Mouse (Mus musculus): ENCODE measurements around the gene Cd38. TPM values are rescaled to one million over a fixed set of nuclear protein-coding genes. Genes with fewer than 3 reads are reported as not detected.

Cd38 gene
- polyA plus RNA-seq, 1 experiment from 2014 or later: 15.3 TPM

DNA sequence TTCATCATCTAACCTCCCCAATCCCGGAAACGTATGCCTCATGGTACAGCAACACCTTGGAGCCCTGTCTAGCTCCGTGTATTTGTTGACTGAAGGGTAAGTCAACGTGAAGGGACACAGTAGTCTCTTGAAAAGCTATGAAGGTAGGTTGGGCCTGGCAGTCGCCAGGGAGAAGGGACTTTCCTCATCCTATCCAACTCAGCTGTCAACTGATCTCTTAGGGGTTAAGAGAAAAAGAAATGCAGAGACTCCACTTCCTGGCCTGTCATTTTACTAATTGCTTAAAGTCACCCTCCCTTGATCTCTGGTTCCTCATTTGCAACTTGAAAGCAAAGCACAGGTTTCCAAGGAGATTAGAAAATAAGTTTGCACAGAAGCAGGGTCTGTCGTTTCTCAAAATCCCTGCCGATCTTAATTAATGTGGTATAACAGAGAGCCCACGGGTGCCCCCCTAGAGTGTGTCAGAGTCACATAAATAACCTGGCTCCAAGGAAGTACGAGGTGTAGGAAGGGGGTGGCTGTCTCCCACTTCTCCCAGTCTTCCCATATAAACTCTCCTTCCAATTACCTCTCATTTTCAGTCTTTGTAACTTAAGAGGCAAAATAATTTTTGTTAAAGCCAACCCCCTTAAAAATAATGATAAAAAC is 79.1 kb downstream of the Cd38 start:
- Histone ChIP-seq H3K9ac (ENCODE audit: low read depth, low read length) (no peak overlapping the region), H3K9me3 (replicated peaks; ENCODE audit: control insufficient read depth, low read length) (no peaks in the 10 kb centered on the region), H3K27me3 (ENCODE audit: control insufficient read depth, insufficient read depth, low read depth, low read length) (0 out of 2 replicates have a peak, but pooled peaks cover 2% of the 10 kb centered on the region), H3K36me3 (ENCODE audit: control insufficient read depth, insufficient read depth) (no peaks in the 10 kb centered on the region), H3K4me1 (ENCODE audit: control insufficient read depth, low read depth, low read length) (peaks cover 9% of the 10 kb centered on the region), H3K4me2 (ENCODE audit: low read depth, low read length) (peak overlapping the region; percentile 55), H3K27ac (ENCODE audit: low read length) (no peak overlapping the region), H3K4me3 (ENCODE audit: low read depth, low read length) (no peak overlapping the region; the same call in 1 of the 2 replicates)
- ATAC-seq (ENCODE audit: low read depth): no peak
- 27% methylated on average over 9 of the region's 9 CpGs for WGBS (ENCODE audit: insufficient replicate concordance)

DNA sequence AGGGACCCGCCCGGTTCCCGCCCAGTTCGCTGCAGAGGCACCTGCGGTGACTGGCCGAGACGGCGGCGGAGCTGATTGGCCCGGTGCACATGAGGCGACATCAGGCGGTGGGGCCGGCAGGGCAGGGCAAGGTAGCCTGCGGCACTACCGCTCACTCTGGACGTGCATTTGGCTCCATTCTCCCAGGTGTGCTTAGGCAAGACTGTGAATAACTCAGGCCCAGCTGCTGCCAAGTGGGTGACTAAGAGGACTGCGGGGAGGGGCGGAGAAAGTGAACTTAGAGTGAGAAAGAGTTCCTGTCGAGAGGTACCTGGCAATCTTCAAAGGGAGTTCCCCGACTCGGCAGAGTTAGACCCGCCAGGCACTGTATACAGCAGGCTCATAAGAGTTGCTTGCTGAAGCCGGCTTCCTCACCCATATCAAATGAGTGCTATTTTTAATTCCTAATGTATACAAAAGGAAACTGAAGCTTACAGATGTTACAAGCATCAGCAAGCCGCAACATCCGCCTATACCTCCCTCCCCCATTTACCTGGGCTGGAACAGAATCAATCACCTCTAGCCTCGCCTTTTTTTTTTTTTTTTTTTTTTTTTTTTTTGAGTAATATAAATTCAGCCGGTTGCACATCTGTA is 79.9 kb downstream of the Cd38 start:
- Histone ChIP-seq H3K9me3 (replicated peaks; ENCODE audit: control insufficient read depth, low read length) (no peaks in the 10 kb centered on the region), H3K36me3 (ENCODE audit: control insufficient read depth, insufficient read depth) (no peaks in the 10 kb centered on the region), H3K9ac (ENCODE audit: low read depth, low read length) (peak overlapping the region; percentile 28; the same call in 1 of the 2 replicates), H3K4me1 (ENCODE audit: control insufficient read depth, low read depth, low read length) (peaks cover 9% of the 10 kb centered on the region), H3K4me2 (ENCODE audit: low read depth, low read length) (peak overlapping the region; percentile 55), H3K27ac (ENCODE audit: low read length) (peak overlapping the region; percentile 55), H3K27me3 (ENCODE audit: control insufficient read depth, insufficient read depth, low read depth, low read length) (0 out of 2 replicates have a peak, but pooled peaks cover 2% of the 10 kb centered on the region), H3K4me3 (ENCODE audit: low read depth, low read length) (peak overlapping the region; percentile 42)
- WGBS (ENCODE audit: insufficient replicate concordance): under 1% methylated on average over 27 of the region's 27 CpGs
- peak; percentile 97 for ATAC-seq (ENCODE audit: low read depth)

DNA sequence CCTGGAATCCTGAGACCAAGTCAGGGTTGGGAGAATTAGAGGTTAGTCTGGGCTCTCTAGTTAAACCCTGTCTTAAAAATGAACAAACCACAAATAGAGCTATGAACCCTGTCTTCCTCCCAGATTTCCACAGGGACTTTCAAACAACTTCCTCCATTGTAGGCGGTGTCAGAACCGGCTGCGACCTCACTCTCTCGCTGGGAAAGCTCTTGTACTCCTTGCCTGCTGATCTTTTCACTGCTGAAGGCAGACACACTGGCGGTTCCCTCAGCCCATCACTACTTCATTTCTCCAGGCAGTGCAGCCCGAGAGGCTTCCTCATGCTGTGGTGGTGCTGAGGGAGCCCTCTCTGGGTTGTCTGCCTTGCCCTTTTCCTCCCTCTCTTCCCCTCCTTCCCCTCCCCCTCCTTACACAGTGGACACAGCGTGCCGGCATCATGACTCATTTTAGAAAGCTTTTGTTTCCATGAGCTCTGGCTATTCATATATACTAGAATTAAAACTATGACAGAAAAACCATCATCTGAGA is 80.5 kb downstream of the Cd38 start:
- Histone ChIP-seq H3K27me3 (ENCODE audit: control insufficient read depth, insufficient read depth, low read depth, low read length) (0 out of 2 replicates have a peak, but pooled peaks cover 2% of the 10 kb centered on the region), H3K27ac (ENCODE audit: low read length) (peak overlapping the region; percentile 55; the same call in 1 of the 2 replicates), H3K4me1 (ENCODE audit: control insufficient read depth, low read depth, low read length) (peaks cover 9% of the 10 kb centered on the region), H3K4me2 (ENCODE audit: low read depth, low read length) (peak overlapping the region; percentile 55), H3K9ac (ENCODE audit: low read depth, low read length) (peak overlapping the region; percentile 33; the same call in 1 of the 2 replicates), H3K36me3 (ENCODE audit: control insufficient read depth, insufficient read depth) (no peaks in the 10 kb centered on the region), H3K9me3 (replicated peaks; ENCODE audit: control insufficient read depth, low read length) (no peaks in the 10 kb centered on the region), H3K4me3 (ENCODE audit: low read depth, low read length) (peak overlapping the region; percentile 42)
- no peak for ATAC-seq (ENCODE audit: low read depth)
- 5% methylated on average over 8 of the region's 8 CpGs for WGBS (ENCODE audit: insufficient replicate concordance)

DNA sequence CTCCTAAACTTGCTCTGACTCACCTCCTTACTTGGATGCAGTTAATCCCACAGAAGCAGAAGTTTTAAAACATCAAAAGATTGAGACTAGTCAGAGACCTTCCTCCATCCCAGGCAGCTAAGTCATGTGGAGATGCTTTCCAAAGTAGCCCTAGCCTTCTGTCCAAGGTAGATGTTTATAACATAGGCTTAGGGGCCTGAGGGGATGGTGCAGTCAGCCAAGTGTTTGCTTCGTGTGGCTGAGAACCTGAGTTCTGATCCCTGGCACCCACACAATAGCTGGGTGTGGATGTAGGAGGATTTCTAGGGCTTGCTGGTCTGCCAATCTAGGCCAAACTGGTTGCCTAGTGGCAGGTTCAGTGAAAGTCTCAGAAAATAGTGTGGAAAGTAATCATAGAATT is 84.9 kb downstream of the Cd38 start:
- H3K36me3 ChIP-seq (ENCODE audit: control insufficient read depth, insufficient read depth): no peaks in the 10 kb centered on the region

DNA sequence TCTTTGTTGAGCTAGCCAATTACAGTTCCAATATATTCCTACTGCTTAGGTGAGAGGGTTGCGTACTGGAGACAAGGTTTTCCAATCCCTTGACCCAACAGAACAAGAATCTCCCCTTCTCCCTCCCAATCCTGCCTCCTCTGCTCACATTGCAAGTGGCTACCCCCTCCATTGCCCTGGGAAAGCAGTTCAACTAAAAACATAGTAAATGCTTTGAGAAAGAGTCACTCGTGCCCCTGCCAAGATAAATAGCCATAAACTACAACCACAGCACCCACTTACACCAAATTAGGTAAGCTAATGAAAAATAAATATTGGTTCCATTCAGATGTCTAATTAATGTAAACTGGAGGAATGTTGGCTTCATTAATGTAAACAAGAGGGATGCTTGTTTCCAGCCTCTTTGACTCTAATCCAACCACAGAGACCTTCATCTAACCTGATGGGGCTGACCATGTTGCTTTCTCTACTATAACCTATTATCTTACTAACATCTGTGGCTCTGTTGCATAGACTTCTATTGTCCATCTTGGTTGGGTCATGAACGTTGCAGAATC is 91.6 kb downstream of the Cd38 start:
- Histone ChIP-seq H3K9ac (ENCODE audit: low read depth, low read length) (no peak overlapping the region), H3K4me3 (ENCODE audit: low read depth, low read length) (no peak overlapping the region), H3K9me3 (replicated peaks; ENCODE audit: control insufficient read depth, low read length) (no peaks in the 10 kb centered on the region), H3K4me2 (ENCODE audit: low read depth, low read length) (no peak overlapping the region), H3K27ac (ENCODE audit: low read length) (no peak overlapping the region), H3K36me3 (ENCODE audit: control insufficient read depth, insufficient read depth) (no peaks in the 10 kb centered on the region), H3K27me3 (ENCODE audit: control insufficient read depth, insufficient read depth, low read depth, low read length) (no peaks in the 10 kb centered on the region), H3K4me1 (ENCODE audit: control insufficient read depth, low read depth, low read length) (no peaks in the 10 kb centered on the region)
- WGBS (ENCODE audit: insufficient replicate concordance): 54% methylated on average over 3 of the region's 3 CpGs
- no peak for ATAC-seq (ENCODE audit: low read depth)

More for the DNA sequence above, 84.9 kb downstream of the Cd38 start:
- H3K9ac ChIP-seq (ENCODE audit: low read depth, low read length): no peak overlapping the region
- H3K4me2 ChIP-seq (ENCODE audit: low read depth, low read length): no peak overlapping the region
- 0 out of 2 replicates have a peak, but pooled peaks cover 2% of the 10 kb centered on the region for H3K27me3 ChIP-seq (ENCODE audit: control insufficient read depth, insufficient read depth, low read depth, low read length)
- 65% methylated on average over 1 of the region's 1 CpGs for WGBS (ENCODE audit: insufficient replicate concordance)
- peaks cover 4% of the 10 kb centered on the region for H3K4me1 ChIP-seq (ENCODE audit: control insufficient read depth, low read depth, low read length)
- H3K27ac ChIP-seq (ENCODE audit: low read length): no peak overlapping the region
- no peaks in the 10 kb centered on the region for H3K9me3 ChIP-seq (replicated peaks; ENCODE audit: control insufficient read depth, low read length)
- no peak overlapping the region for H3K4me3 ChIP-seq (ENCODE audit: low read depth, low read length)
- no peak for ATAC-seq (ENCODE audit: low read depth)

DNA sequence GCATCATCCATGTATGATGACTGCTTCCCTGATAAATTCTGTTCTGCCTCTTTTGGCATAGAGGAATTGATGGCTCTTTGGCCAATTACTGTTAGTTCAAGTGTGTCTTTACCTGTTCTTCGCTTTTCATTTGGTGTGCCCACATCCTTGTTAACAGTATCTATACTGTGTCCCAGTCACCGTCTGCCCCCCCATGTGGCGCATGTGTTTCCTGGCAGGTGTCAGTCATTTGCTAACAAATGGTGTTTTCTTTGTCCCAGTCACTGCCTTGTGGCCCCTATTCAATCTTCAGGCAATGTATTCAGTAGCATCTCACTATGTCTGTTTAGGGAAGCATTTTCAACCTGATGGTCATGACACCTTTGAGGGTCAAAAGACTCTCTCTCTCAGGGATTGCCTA is 92.7 kb downstream of the Cd38 start:
- no peak for ATAC-seq (ENCODE audit: low read depth)
- 77% methylated on average over 3 of the region's 3 CpGs for WGBS (ENCODE audit: insufficient replicate concordance)
- Histone ChIP-seq H3K4me1 (ENCODE audit: control insufficient read depth, low read depth, low read length) (no peaks in the 10 kb centered on the region), H3K27me3 (ENCODE audit: control insufficient read depth, insufficient read depth, low read depth, low read length) (no peaks in the 10 kb centered on the region), H3K27ac (ENCODE audit: low read length) (no peak overlapping the region), H3K36me3 (ENCODE audit: control insufficient read depth, insufficient read depth) (no peaks in the 10 kb centered on the region), H3K9me3 (replicated peaks; ENCODE audit: control insufficient read depth, low read length) (no peaks in the 10 kb centered on the region), H3K9ac (ENCODE audit: low read depth, low read length) (no peak overlapping the region), H3K4me3 (ENCODE audit: low read depth, low read length) (no peak overlapping the region), H3K4me2 (ENCODE audit: low read depth, low read length) (no peak overlapping the region)

Other genes starting within 250 kb of the Cd38 start
- 1.2 and 1.3 TPM in 2 replicates for gene Cc2d2a, start 206.2 kb upstream of the Cd38 start, polyA plus RNA-seq (2015; fragmentation: Nextera tagmentation; extraction: Ambion mirVana)
- gene Bst1, start 49.7 kb upstream of the Cd38 start, polyA plus RNA-seq (2015; fragmentation: Nextera tagmentation; extraction: Ambion mirVana): 1.6 and 1.8 TPM in 2 replicates
- gene Fbxl5, start 46.9 kb upstream of the Cd38 start, polyA plus RNA-seq (2015; fragmentation: Nextera tagmentation; extraction: Ambion mirVana): 20.9 and 21.2 TPM in 2 replicates
- 0.93 TPM in 1 of 2 replicates, not detected in the other for gene Gm7879, start 44.6 kb downstream of the Cd38 start, polyA plus RNA-seq (2015; fragmentation: Nextera tagmentation; extraction: Ambion mirVana)
- 1.3 and 1.8 TPM in 2 replicates for gene Fgfbp1, start 113.2 kb downstream of the Cd38 start, polyA plus RNA-seq (2015; fragmentation: Nextera tagmentation; extraction: Ambion mirVana)
- 19.7 and 20.3 TPM in 2 replicates for gene Prom1, start 233.5 kb downstream of the Cd38 start, polyA plus RNA-seq (2015; fragmentation: Nextera tagmentation; extraction: Ambion mirVana)

Measured in liver, embryonic 16.5 days (tissue).